Comparison of ENCODE assay signal across 9 mouse cellular contexts in the genomic region with DNA sequence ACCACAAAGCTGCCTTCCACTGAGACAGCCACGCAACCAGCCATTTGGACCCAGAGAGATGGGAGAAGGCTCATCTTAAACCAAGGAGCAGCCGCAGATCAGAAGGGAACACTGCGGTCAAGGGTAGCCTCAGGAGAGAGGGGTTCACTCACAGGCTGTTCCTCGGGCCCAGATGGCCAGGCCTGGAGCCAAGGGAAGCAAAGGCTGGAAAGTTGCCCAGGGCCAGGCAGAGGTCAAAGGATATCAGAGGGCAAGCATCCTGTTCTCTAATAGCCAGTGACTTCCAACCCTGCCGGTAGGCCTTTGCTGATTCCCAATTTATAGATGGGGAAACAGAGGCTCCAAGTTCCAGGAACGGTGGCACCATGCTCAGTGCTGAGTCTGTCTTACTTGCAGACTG. TPM values are rescaled to one million over a fixed set of nuclear protein-coding genes. Genes with fewer than 3 reads are reported as not detected.
DNase-seq lines count a peak whose midpoint lies in the region; ATAC-seq and TF ChIP-seq lines count a peak whose summit lies in the region.
"Had no signal": no experiment of that assay in that cellular context is flagged by ENCODE, and none has a peak within 500 bp of the region (broad histone marks: within the 10 kb centered on the region; RNA-seq: fewer than 3 reads in every experiment).

No protein-coding gene starts in this region.

- no peaks in the 10 kb centered on the region for H3K27me3 ChIP-seq in neural tube, embryonic 12.5 days (replicated peaks)
- no peaks in the 10 kb centered on the region for H3K27me3 ChIP-seq in kidney, postnatal 0 days (ENCODE audit: insufficient read depth, low read length)
- no peaks in the 10 kb centered on the region for H3K27me3 ChIP-seq in stomach, embryonic 14.5 days (ENCODE audit: control insufficient read depth, insufficient read depth, low read length)
- H3K27me3 ChIP-seq in hindbrain, embryonic 12.5 days = no peaks in the 10 kb centered on the region

- ATAC-seq in neural tube, embryonic 12.5 days (ENCODE audit: low FRiP score, low read depth) = no peak
- ATAC-seq in kidney, postnatal 0 days (replicated peaks; ENCODE audit: low FRiP score, low read depth) = no peak
- ATAC-seq in stomach, embryonic 14.5 days (ENCODE audit: insufficient number of reproducible peaks, insufficient read depth, low FRiP score, low read depth) = no peak
- no peak for ATAC-seq in hindbrain, embryonic 12.5 days (ENCODE audit: low FRiP score)
- no peak for ATAC-seq in inflammation-experienced regulatory T-cells, adult 6 months

- no peaks in the 10 kb centered on the region for H3K9me3 ChIP-seq in neural tube, embryonic 12.5 days
- H3K9me3 ChIP-seq in kidney, postnatal 0 days (replicated peaks; ENCODE audit: low read length) = no peaks in the 10 kb centered on the region
- H3K9me3 ChIP-seq in stomach, embryonic 14.5 days (ENCODE audit: control insufficient read depth, low read depth, low read length) = no peaks in the 10 kb centered on the region
- H3K9me3 ChIP-seq in hindbrain, embryonic 12.5 days (replicated peaks) = no peaks in the 10 kb centered on the region
- H3K9me3 ChIP-seq: G1E had no signal

- peak overlapping the region; percentile 12; the same call in 1 of the 2 replicates for H3K4me2 ChIP-seq in neural tube, embryonic 12.5 days (replicated peaks)
- peak overlapping the region; percentile 32; the same call in 1 of the 2 replicates for H3K4me2 ChIP-seq in kidney, postnatal 0 days (ENCODE audit: low read length)
- H3K4me2 ChIP-seq in stomach, embryonic 14.5 days (replicated peaks; ENCODE audit: low read depth, low read length) = 0 out of 2 replicates have a peak overlapping the region, but pooled peaks have one; percentile 28
- H3K4me2 ChIP-seq in hindbrain, embryonic 12.5 days (replicated peaks) = no peak overlapping the region

- no peak overlapping the region for H3K9ac ChIP-seq in neural tube, embryonic 12.5 days
- H3K9ac ChIP-seq in kidney, postnatal 0 days (ENCODE audit: low read depth, low read length) = no peak overlapping the region
- H3K9ac ChIP-seq in stomach, embryonic 14.5 days (replicated peaks; ENCODE audit: low read depth, low read length) = no peak overlapping the region
- H3K9ac ChIP-seq in hindbrain, embryonic 12.5 days = no peak overlapping the region

- H3K4me1 ChIP-seq in neural tube, embryonic 12.5 days = peaks cover 32% of the 10 kb centered on the region
- peaks cover 59% of the 10 kb centered on the region for H3K4me1 ChIP-seq in kidney, postnatal 0 days (replicated peaks; ENCODE audit: insufficient read depth, low read length)
- peaks cover 60% of the 10 kb centered on the region for H3K4me1 ChIP-seq in stomach, embryonic 14.5 days (ENCODE audit: control insufficient read depth, insufficient read depth, low read length)
- H3K4me1 ChIP-seq in hindbrain, embryonic 12.5 days = peaks cover 33% of the 10 kb centered on the region

- WGBS in neural tube, embryonic 12.5 days = 87% methylated on average over 6 of the region's 6 CpGs
- whole genome bisulfite sequencing in kidney, postnatal 0 days = 58% methylated on average over 6 of the region's 6 CpGs
- WGBS in stomach, embryonic 14.5 days = 59% methylated on average over 6 of the region's 6 CpGs
- 86% methylated on average over 6 of the region's 6 CpGs for WGBS in hindbrain, embryonic 12.5 days

- DNase-seq in neural tube, embryonic 10.5 days (ENCODE audit: extremely low spot score, low spot score) = no peak
- DNase-seq in heart, adult 8-10 months (ENCODE audit: low spot score) = peak; percentile 90
- DNase-seq in kidney, postnatal 0 days (ENCODE audit: low spot score) = no peak
- DNase-seq in T-cell, adult 2 months (ENCODE audit: low spot score) = no peak

- H3K4me3 ChIP-seq in neural tube, embryonic 12.5 days = no peak overlapping the region
- H3K4me3 ChIP-seq in kidney, postnatal 0 days (replicated peaks; ENCODE audit: low read depth, low read length) = no peak overlapping the region
- no peak overlapping the region for H3K4me3 ChIP-seq in stomach, embryonic 14.5 days (ENCODE audit: low read depth, low read length)
- no peak overlapping the region for H3K4me3 ChIP-seq in hindbrain, embryonic 12.5 days

- H3K36me3 ChIP-seq in neural tube, embryonic 12.5 days = peaks cover 7% of the 10 kb centered on the region
- peaks cover 19% of the 10 kb centered on the region for H3K36me3 ChIP-seq in kidney, postnatal 0 days (ENCODE audit: insufficient read depth, low read length)
- H3K36me3 ChIP-seq in stomach, embryonic 14.5 days (ENCODE audit: control insufficient read depth, insufficient read depth, low read length) = peaks cover 23% of the 10 kb centered on the region; the same call in 1 of the 2 replicates
- peaks cover 6% of the 10 kb centered on the region; the same call in 1 of the 2 replicates for H3K36me3 ChIP-seq in hindbrain, embryonic 12.5 days
- H3K36me3 ChIP-seq: G1E had no signal

- no peak overlapping the region for H3K27ac ChIP-seq in neural tube, embryonic 12.5 days
- H3K27ac ChIP-seq in kidney, postnatal 0 days = peak overlapping the region; percentile 84
- H3K27ac ChIP-seq in stomach, embryonic 14.5 days (ENCODE audit: low read length) = peak overlapping the region; percentile 90
- no peak overlapping the region for H3K27ac ChIP-seq in hindbrain, embryonic 12.5 days

- TF ChIP-seq CTCF in kidney, postnatal 0 days (IDR thresholded peaks at IDR 0.05; ENCODE audit: low read depth) = no peak

RNA-seq across cellular contexts. Expression of a gene that starts 9.0 kb away (rescaled TPM):
- 71.5 and 81.0 TPM in 2 replicates for polyA plus RNA-seq in neural tube, embryonic 12.5 days (2016; fragmentation: Nextera tagmentation; extraction: Ambion mirVana)
- 100 to 1,000 TPM; 224 to 279 (median 261) TPM for total RNA-seq in heart, adult 8-10 months (2022)
- polyA plus RNA-seq in kidney, postnatal 0 days (2015; fragmentation: Nextera tagmentation; extraction: Ambion mirVana) = 119 and 129 TPM in 2 replicates
- 131 and 139 TPM in 2 replicates for polyA plus RNA-seq in stomach, embryonic 14.5 days (2014; fragmentation: Nextera tagmentation; extraction: Ambion mirVana)
- polyA plus RNA-seq in hindbrain, embryonic 12.5 days (2016; fragmentation: Nextera tagmentation; extraction: Ambion mirVana) = 64.0 and 64.6 TPM in 2 replicates
- 1 to 10 TPM in 1 of 3 experiments, under 1 TPM in 1, not detected in 1; 0.36 to 1.4 TPM for polyA plus RNA-seq in inflammation-experienced regulatory T-cells, adult 6 months (2017; shearing (Covaris generic))
- polyA plus RNA-seq: G1E had no signal

RNA-seq across cellular contexts. Expression of a gene that starts 26.0 kb away (rescaled TPM):
- polyA plus RNA-seq in neural tube, embryonic 12.5 days (2016; fragmentation: Nextera tagmentation; extraction: Ambion mirVana) = 25.6 and 26.7 TPM in 2 replicates
- 10 to 100 TPM; 13.7 to 19.4 (median 16.4) TPM for total RNA-seq in heart, adult 8-10 months (2022)
- 51.4 and 54.5 TPM in 2 replicates for polyA plus RNA-seq in kidney, postnatal 0 days (2015; fragmentation: Nextera tagmentation; extraction: Ambion mirVana)
- 68.0 and 68.9 TPM in 2 replicates for polyA plus RNA-seq in stomach, embryonic 14.5 days (2014; fragmentation: Nextera tagmentation; extraction: Ambion mirVana)
- polyA plus RNA-seq in hindbrain, embryonic 12.5 days (2016; fragmentation: Nextera tagmentation; extraction: Ambion mirVana) = 34.3 and 35.9 TPM in 2 replicates
- polyA plus RNA-seq in inflammation-experienced regulatory T-cells, adult 6 months (2017; shearing (Covaris generic)) = under 1 TPM in 1 of 3 experiments, not detected in 2; 0.92 TPM
- total RNA-seq: G1E had no signal
- polyA plus RNA-seq: G1E had no signal

RNA-seq across cellular contexts. Expression of a gene that starts 26.9 kb away (rescaled TPM):
- 41.8 and 46.9 TPM in 2 replicates for polyA plus RNA-seq in neural tube, embryonic 12.5 days (2016; fragmentation: Nextera tagmentation; extraction: Ambion mirVana)
- 10 to 100 TPM in 1 of 4 experiments, 1 to 10 TPM in 3; 9.0 to 11.1 (median 9.0) TPM for total RNA-seq in heart, adult 8-10 months (2022)
- polyA plus RNA-seq in kidney, postnatal 0 days (2015; fragmentation: Nextera tagmentation; extraction: Ambion mirVana) = 108 and 122 TPM in 2 replicates
- polyA plus RNA-seq in stomach, embryonic 14.5 days (2014; fragmentation: Nextera tagmentation; extraction: Ambion mirVana) = 106 and 108 TPM in 2 replicates
- 72.5 and 75.6 TPM in 2 replicates for polyA plus RNA-seq in hindbrain, embryonic 12.5 days (2016; fragmentation: Nextera tagmentation; extraction: Ambion mirVana)
- 1 to 10 TPM in 1 of 3 experiments, not detected in 2; 2.9 TPM for polyA plus RNA-seq in inflammation-experienced regulatory T-cells, adult 6 months (2017; shearing (Covaris generic))
- polyA plus RNA-seq: G1E had no signal

RNA-seq across cellular contexts. Expression of a gene that starts 32.7 kb away (rescaled TPM):
- 39.9 and 42.0 TPM in 2 replicates for polyA plus RNA-seq in neural tube, embryonic 12.5 days (2016; fragmentation: Nextera tagmentation; extraction: Ambion mirVana)
- total RNA-seq in heart, adult 8-10 months (2022) = 1 to 10 TPM; 1.0 to 2.5 (median 2.0) TPM
- 13.8 and 15.7 TPM in 2 replicates for polyA plus RNA-seq in kidney, postnatal 0 days (2015; fragmentation: Nextera tagmentation; extraction: Ambion mirVana)
- 10.8 and 12.3 TPM in 2 replicates for polyA plus RNA-seq in stomach, embryonic 14.5 days (2014; fragmentation: Nextera tagmentation; extraction: Ambion mirVana)
- 53.7 and 58.0 TPM in 2 replicates for polyA plus RNA-seq in hindbrain, embryonic 12.5 days (2016; fragmentation: Nextera tagmentation; extraction: Ambion mirVana)
- polyA plus RNA-seq in inflammation-experienced regulatory T-cells, adult 6 months (2017; shearing (Covaris generic)) = 1 to 10 TPM in 1 of 3 experiments, under 1 TPM in 2; 0.55 to 1.1 (median 0.70) TPM
- polyA plus RNA-seq: G1E had no signal

RNA-seq across cellular contexts. Expression of a gene that starts 53.0 kb away (rescaled TPM):
- polyA plus RNA-seq in neural tube, embryonic 12.5 days (2016; fragmentation: Nextera tagmentation; extraction: Ambion mirVana) = 101 and 105 TPM in 2 replicates
- total RNA-seq in heart, adult 8-10 months (2022) = 10 to 100 TPM; 18.8 to 28.0 (median 25.2) TPM
- polyA plus RNA-seq in kidney, postnatal 0 days (2015; fragmentation: Nextera tagmentation; extraction: Ambion mirVana) = 97.6 and 98.6 TPM in 2 replicates
- polyA plus RNA-seq in stomach, embryonic 14.5 days (2014; fragmentation: Nextera tagmentation; extraction: Ambion mirVana) = 121 and 126 TPM in 2 replicates
- 101 and 112 TPM in 2 replicates for polyA plus RNA-seq in hindbrain, embryonic 12.5 days (2016; fragmentation: Nextera tagmentation; extraction: Ambion mirVana)
- 100 to 1,000 TPM; 124 to 134 (median 127) TPM for polyA plus RNA-seq in inflammation-experienced regulatory T-cells, adult 6 months (2017; shearing (Covaris generic))

Comparison
In these comparisons a context has a peak if more than half of its experiments do, and no peak if none do; other contexts are left out.
1. H3K27ac ChIP-seq: peak in kidney, postnatal 0 days (single experiment) and stomach, embryonic 14.5 days (single experiment); none in neural tube, embryonic 12.5 days (single experiment) and hindbrain, embryonic 12.5 days (single experiment).
2. RNA of a gene that starts 9.0 kb away (polyA plus RNA-seq): 131 to 139 TPM in stomach, embryonic 14.5 days, 119 to 129 TPM in kidney, postnatal 0 days, 71.5 to 81.0 TPM in neural tube, embryonic 12.5 days and 64.0 to 64.6 TPM in hindbrain, embryonic 12.5 days; 0.36 to 1.4 TPM in inflammation-experienced regulatory T-cells, adult 6 months; every median in the first group is over 10 times any median in the second.
3. RNA of a gene that starts 26.0 kb away (polyA plus RNA-seq): 68.0 to 68.9 TPM in stomach, embryonic 14.5 days, 51.4 to 54.5 TPM in kidney, postnatal 0 days, 34.3 to 35.9 TPM in hindbrain, embryonic 12.5 days and 25.6 to 26.7 TPM in neural tube, embryonic 12.5 days; 0.92 TPM in inflammation-experienced regulatory T-cells, adult 6 months; every median in the first group is over 10 times any median in the second.
4. RNA of a gene that starts 26.9 kb away (polyA plus RNA-seq): 108 to 122 TPM in kidney, postnatal 0 days, 106 to 108 TPM in stomach, embryonic 14.5 days, 72.5 to 75.6 TPM in hindbrain, embryonic 12.5 days and 41.8 to 46.9 TPM in neural tube, embryonic 12.5 days; 2.9 TPM in inflammation-experienced regulatory T-cells, adult 6 months; every median in the first group is over 10 times any median in the second.